Mouse (Mus musculus) bone marrow, adult 2 months (tissue): ENCODE results near the gene Ube2c.

Experiments
- CTCF ChIP-seq: fragments of 200-500 bp; IDR thresholded peaks from 2 replicates; pipeline ENCODE4 v1.5.1; 2011; ENCODE audit warnings: low read length, control low read depth; ENCODE audit not compliant: control insufficient read depth, insufficient read depth
- POLR2A ChIP-seq: fragments of 200-500 bp; IDR thresholded peaks from 2 replicates; pipeline ENCODE4 v1.6.1; 2011; ENCODE audit warnings: low read depth, mild to moderate bottlenecking, control low read depth, low read length, borderline replicate concordance; ENCODE audit not compliant: control insufficient read depth

DNA sequence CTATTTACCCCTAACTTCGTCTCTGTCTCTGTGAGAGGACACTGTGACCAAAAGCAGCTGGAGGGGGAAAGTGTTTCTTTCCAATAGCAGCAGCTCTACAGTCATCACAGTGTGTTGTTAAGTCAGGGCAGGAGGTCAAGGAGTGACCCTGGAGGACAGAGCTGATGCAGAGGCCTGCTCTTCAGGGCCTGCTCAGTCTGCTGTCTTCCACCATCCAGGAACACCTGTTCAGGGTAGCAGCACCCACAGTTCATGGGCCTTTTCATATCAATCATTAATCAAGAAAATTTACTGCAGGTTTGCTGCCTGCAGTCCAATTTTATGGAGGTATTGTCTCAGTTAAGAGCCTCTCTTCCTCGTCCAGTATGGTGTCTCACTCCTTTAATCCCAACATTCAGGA is 43.9 kb downstream of the Ube2c start:
- TF ChIP-seq CTCF, result no peak
- TF ChIP-seq POLR2A, result no peak
